Comparison of ENCODE assay signal across 8 mouse cellular contexts in genomic region chr10:44539033-44539578, GRCm38 (mm10). TPM values are rescaled to one million over a fixed set of nuclear protein-coding genes. Genes with fewer than 3 reads are reported as not detected.
DNase-seq lines count a peak whose midpoint lies in the region; ATAC-seq lines count a peak whose summit lies in the region.

No protein-coding gene starts in this region.

- WGBS in midbrain, embryonic 11.5 days, result 10% methylated on average over 14 of the region's 14 CpGs
- 11% methylated on average over 14 of the region's 14 CpGs for WGBS in midbrain, embryonic 16.5 days
- WGBS in intestine, embryonic 15.5 days, result 24% methylated on average over 14 of the region's 14 CpGs
- WGBS in midbrain, embryonic 13.5 days, result 15% methylated on average over 14 of the region's 14 CpGs

- no peak overlapping the region for H3K4me3 ChIP-seq in midbrain, embryonic 11.5 days (ENCODE audit: low read depth, low read length)
- H3K4me3 ChIP-seq in midbrain, embryonic 16.5 days (ENCODE audit: low read depth, low read length), result no peak overlapping the region
- H3K4me3 ChIP-seq in intestine, embryonic 15.5 days (replicated peaks), result no peak overlapping the region
- H3K4me3 ChIP-seq in midbrain, embryonic 13.5 days (replicated peaks), result no peak overlapping the region

- H3K36me3 ChIP-seq in midbrain, embryonic 11.5 days (ENCODE audit: control insufficient read depth, insufficient read depth, low read length), result no peaks in the 10 kb centered on the region
- no peaks in the 10 kb centered on the region for H3K36me3 ChIP-seq in midbrain, embryonic 16.5 days (ENCODE audit: control insufficient read depth, insufficient read depth, low read length)
- no peaks in the 10 kb centered on the region for H3K36me3 ChIP-seq in intestine, embryonic 15.5 days
- H3K36me3 ChIP-seq in midbrain, embryonic 13.5 days, result no peaks in the 10 kb centered on the region

- no peaks in the 10 kb centered on the region for H3K4me1 ChIP-seq in midbrain, embryonic 11.5 days (ENCODE audit: control insufficient read depth, insufficient read depth, low read length)
- no peaks in the 10 kb centered on the region for H3K4me1 ChIP-seq in midbrain, embryonic 16.5 days (ENCODE audit: control insufficient read depth, insufficient read depth, low read length)
- 0 out of 2 replicates have a peak, but pooled peaks cover 8% of the 10 kb centered on the region for H3K4me1 ChIP-seq in intestine, embryonic 15.5 days (replicated peaks)
- H3K4me1 ChIP-seq in midbrain, embryonic 13.5 days (replicated peaks), result no peaks in the 10 kb centered on the region

- no peak overlapping the region for H3K27ac ChIP-seq in midbrain, embryonic 11.5 days (ENCODE audit: low read depth, low read length)
- H3K27ac ChIP-seq in midbrain, embryonic 16.5 days (ENCODE audit: low read length), result no peak overlapping the region
- no peak overlapping the region for H3K27ac ChIP-seq in intestine, embryonic 15.5 days
- H3K27ac ChIP-seq in midbrain, embryonic 13.5 days, result no peak overlapping the region

- no peaks in the 10 kb centered on the region for H3K9me3 ChIP-seq in midbrain, embryonic 11.5 days (ENCODE audit: control insufficient read depth, low read length)
- H3K9me3 ChIP-seq in midbrain, embryonic 16.5 days (replicated peaks; ENCODE audit: control insufficient read depth, low read length, poor library complexity, severe bottlenecking), result no peaks in the 10 kb centered on the region
- H3K9me3 ChIP-seq in intestine, embryonic 15.5 days, result no peaks in the 10 kb centered on the region
- no peaks in the 10 kb centered on the region for H3K9me3 ChIP-seq in midbrain, embryonic 13.5 days

- ATAC-seq in midbrain, embryonic 11.5 days (ENCODE audit: low FRiP score), result peak; percentile 44; the same call in 1 of the 2 replicates
- no peak for ATAC-seq in midbrain, embryonic 16.5 days
- peak; percentile 31; the same call in 1 of the 2 replicates for ATAC-seq in intestine, embryonic 15.5 days
- ATAC-seq in midbrain, embryonic 13.5 days, result no peak

- peak; percentile 16 for DNase-seq in embryo, embryonic 10 days (ENCODE audit: low spot score)
- DNase-seq in embryo, embryonic 11 days, result no peak
- peak; percentile 91 for DNase-seq in midbrain, embryonic 11.5 days (ENCODE audit: low spot score, missing footprints)
- peak; percentile 35 to 45 for DNase-seq in spleen, postnatal 36 days (ENCODE audit: low spot score in 2 of 2)
- DNase-seq in layer of hippocampus, adult 8-10 months (ENCODE audit: low spot score in 2 of 2), result no peak

- no peak overlapping the region for H3K4me2 ChIP-seq in midbrain, embryonic 11.5 days
- H3K4me2 ChIP-seq in midbrain, embryonic 16.5 days (ENCODE audit: low read length), result no peak overlapping the region
- peak overlapping the region; percentile 5; the same call in 1 of the 2 replicates for H3K4me2 ChIP-seq in intestine, embryonic 15.5 days (replicated peaks)
- H3K4me2 ChIP-seq in midbrain, embryonic 13.5 days (replicated peaks), result no peak overlapping the region; the same call in 1 of the 2 replicates

- no peaks in the 10 kb centered on the region for H3K27me3 ChIP-seq in midbrain, embryonic 11.5 days (ENCODE audit: control insufficient read depth, insufficient read depth, low read length)
- H3K27me3 ChIP-seq in midbrain, embryonic 16.5 days (ENCODE audit: control insufficient read depth, insufficient read depth, low read depth, low read length), result peaks cover 5% of the 10 kb centered on the region
- H3K27me3 ChIP-seq in intestine, embryonic 15.5 days (replicated peaks), result no peaks in the 10 kb centered on the region
- peaks cover 28% of the 10 kb centered on the region for H3K27me3 ChIP-seq in midbrain, embryonic 13.5 days

- no peak overlapping the region for H3K9ac ChIP-seq in midbrain, embryonic 11.5 days (ENCODE audit: low read length)
- H3K9ac ChIP-seq in midbrain, embryonic 16.5 days (ENCODE audit: low read depth, low read length), result no peak overlapping the region
- H3K9ac ChIP-seq in intestine, embryonic 15.5 days, result no peak overlapping the region
- H3K9ac ChIP-seq in midbrain, embryonic 13.5 days (replicated peaks), result no peak overlapping the region

RNA-seq across cellular contexts. Expression of gene Prdm1, which starts 10.8 kb away (rescaled TPM):
- polyA plus RNA-seq in midbrain, embryonic 11.5 days (2014; fragmentation: Nextera tagmentation; extraction: Ambion mirVana), result 0.83 and 1.1 TPM in 2 replicates
- 0.50 and 0.67 TPM in 2 replicates for polyA plus RNA-seq in midbrain, embryonic 16.5 days (2015; fragmentation: Nextera tagmentation; extraction: Ambion mirVana)
- 21.2 and 22.0 TPM in 2 replicates for polyA plus RNA-seq in intestine, embryonic 15.5 days (2015; fragmentation: Nextera tagmentation; extraction: Ambion mirVana)
- 1 to 10 TPM in 2 of 4 experiments, under 1 TPM in 2; 0.41 to 1.6 (median 0.97) TPM for total RNA-seq in layer of hippocampus, adult 8-10 months (2022)
- 0.46 and 0.62 TPM in 2 replicates for polyA plus RNA-seq in midbrain, embryonic 13.5 days (2015; fragmentation: Nextera tagmentation; extraction: Ambion mirVana)

Comparison
In these comparisons a context has a peak if more than half of its experiments do, and no peak if none do; other contexts are left out.
1. DNase-seq: peak in embryo, embryonic 10 days (single experiment), midbrain, embryonic 11.5 days (single experiment) and spleen, postnatal 36 days (2 of 2); none in embryo, embryonic 11 days (single experiment) and layer of hippocampus, adult 8-10 months (0 of 2).
2. ATAC-seq: peak in midbrain, embryonic 11.5 days (single experiment) and intestine, embryonic 15.5 days (single experiment); none in midbrain, embryonic 16.5 days (single experiment) and midbrain, embryonic 13.5 days (single experiment).
3. RNA of gene Prdm1, which starts 10.8 kb away (polyA plus RNA-seq): 21.2 to 22.0 TPM in intestine, embryonic 15.5 days; 0.83 to 1.1 TPM in midbrain, embryonic 11.5 days, 0.46 to 0.62 TPM in midbrain, embryonic 13.5 days and 0.50 to 0.67 TPM in midbrain, embryonic 16.5 days; every median in the first group is over 10 times any median in the second.